Mouse (Mus musculus): ENCODE data around the gene Tox4. TPM values are rescaled to one million over a fixed set of nuclear protein-coding genes. Genes with fewer than 3 reads are reported as not detected.

Tox4 gene
- polyA plus RNA-seq, 1 experiment = 21.6 TPM

Other genes starting within 250 kb of the Tox4 start
- not detected in 2 replicates for gene Olfr221, start 236.7 kb upstream of the Tox4 start, polyA plus RNA-seq (2012; rRNA removed)
- 83.7 and 86.7 TPM in 2 replicates for gene Hnrnpc, start 175.1 kb upstream of the Tox4 start, polyA plus RNA-seq (2012; rRNA removed)
- gene Rpgrip1, start 168.4 kb upstream of the Tox4 start, polyA plus RNA-seq (2012; rRNA removed) = 0.84 and 1.6 TPM in 2 replicates
- 10.9 and 11.5 TPM in 2 replicates for gene Supt16, start 81.7 kb upstream of the Tox4 start, polyA plus RNA-seq (2012; rRNA removed)
- 20.0 and 23.9 TPM in 2 replicates for gene Chd8, start 21.4 kb upstream of the Tox4 start, polyA plus RNA-seq (2012; rRNA removed)
- gene Rab2b, start 399 bp downstream of the Tox4 start, polyA plus RNA-seq (2012; rRNA removed) = 3.6 and 4.8 TPM in 2 replicates
- gene Mettl3, start 26.0 kb downstream of the Tox4 start, polyA plus RNA-seq (2012; rRNA removed) = 14.1 and 14.4 TPM in 2 replicates
- gene Sall2, start 49.6 kb downstream of the Tox4 start, polyA plus RNA-seq (2012; rRNA removed) = 1.0 and 1.7 TPM in 2 replicates
- not detected in 2 replicates for gene Olfr1513, start 77.3 kb downstream of the Tox4 start, polyA plus RNA-seq (2012; rRNA removed)
- not detected in 2 replicates for gene Olfr1512, start 100.0 kb downstream of the Tox4 start, polyA plus RNA-seq (2012; rRNA removed)
- gene Olfr1511, start 118.2 kb downstream of the Tox4 start, polyA plus RNA-seq (2012; rRNA removed) = not detected in 2 replicates
- gene Olfr1510, start 135.2 kb downstream of the Tox4 start, polyA plus RNA-seq (2012; rRNA removed) = not detected in 2 replicates
- not detected in 2 replicates for gene Olfr1509, start 163.8 kb downstream of the Tox4 start, polyA plus RNA-seq (2012; rRNA removed)
- gene Olfr1508, start 188.3 kb downstream of the Tox4 start, polyA plus RNA-seq (2012; rRNA removed) = not detected in 2 replicates
- gene Olfr1507, start 216.6 kb downstream of the Tox4 start, polyA plus RNA-seq (2012; rRNA removed) = not detected in 2 replicates

Measured in large intestine, adult 2 months (tissue).